Comparison of ENCODE assay signal across 9 mouse cellular contexts in the genomic region with DNA sequence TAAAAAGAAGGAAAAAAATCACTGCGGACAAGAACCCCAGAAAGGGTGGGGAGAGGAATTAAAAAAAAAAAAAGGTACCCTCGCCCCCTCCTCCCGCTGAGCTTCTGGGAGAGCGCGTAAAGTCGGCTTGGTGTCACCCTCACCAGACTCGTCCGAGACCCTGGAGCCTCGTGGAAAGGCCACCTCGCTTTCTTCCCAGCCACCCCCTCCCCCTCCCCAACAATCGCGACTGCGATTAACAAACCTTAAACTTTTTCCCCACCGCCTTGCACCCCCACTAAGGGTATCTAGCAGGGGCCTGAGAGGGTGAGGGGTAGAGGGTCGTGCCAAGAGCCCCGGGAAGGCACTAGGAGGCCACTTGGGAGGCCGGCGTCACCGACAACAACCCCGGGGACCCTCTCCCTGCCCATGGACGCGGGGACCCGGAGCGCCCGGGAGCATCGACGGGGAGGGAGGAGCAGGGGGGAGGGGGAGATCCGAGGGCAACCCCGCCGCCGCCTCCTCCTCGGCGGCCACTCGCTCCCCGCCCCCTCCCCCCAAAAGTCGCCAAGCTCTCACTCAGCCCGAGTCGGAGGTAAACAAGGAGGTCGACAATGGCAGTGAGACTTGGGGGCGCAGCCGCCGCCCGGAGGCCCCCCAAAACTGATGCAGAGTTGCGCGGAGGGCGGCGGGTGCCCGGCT. TPM values are rescaled to one million over a fixed set of nuclear protein-coding genes. Genes with fewer than 3 reads are reported as not detected.
A peak's percentile ranks its signal among the peaks of the same experiment; 100 is the strongest.
DNase-seq lines count a peak whose midpoint lies in the region; ATAC-seq lines count a peak whose summit lies in the region.
"Had no signal": no experiment of that assay in that cellular context is flagged by ENCODE, and none has a peak within 500 bp of the region (broad histone marks: within the 10 kb centered on the region; RNA-seq: fewer than 3 reads in every experiment).

No protein-coding gene starts in this region.

- H3K4me2 ChIP-seq in heart, embryonic 12.5 days = peak overlapping the region; percentile 86
- peak overlapping the region; percentile 84 for H3K4me2 ChIP-seq in limb, embryonic 12.5 days
- peak overlapping the region; percentile 69 for H3K4me2 ChIP-seq in neural tube, embryonic 14.5 days (ENCODE audit: low read depth, low read length)

- H3K27me3 ChIP-seq in heart, embryonic 12.5 days (replicated peaks) = no peaks in the 10 kb centered on the region
- peaks cover 12% of the 10 kb centered on the region for H3K27me3 ChIP-seq in limb, embryonic 12.5 days
- no peaks in the 10 kb centered on the region for H3K27me3 ChIP-seq in neural tube, embryonic 14.5 days (ENCODE audit: control insufficient read depth, insufficient read depth, low read length)

- peak overlapping the region; percentile 93 for H3K9ac ChIP-seq in heart, embryonic 12.5 days
- H3K9ac ChIP-seq in limb, embryonic 12.5 days (replicated peaks) = peak overlapping the region; percentile 86
- H3K9ac ChIP-seq in neural tube, embryonic 14.5 days (replicated peaks; ENCODE audit: low read depth, low read length) = peak overlapping the region; percentile 95

- DNase-seq in gastrocnemius, postnatal 10 days = peak; percentile 25
- DNase-seq in gastrocnemius, adult 8-10 months (ENCODE audit: low spot score in 2 of 2) = no peak
- peak; percentile 61 for DNase-seq in CD4-positive helper T cell, adult 2 months (ENCODE audit: low read depth, low spot score)
- DNase-seq in cerebellum, postnatal 10 days = peak; percentile 79 to 80
- DNase-seq in left cerebral cortex, adult 9 months (ENCODE audit: low spot score in 2 of 2) = no peak

- peak overlapping the region; percentile 91 for H3K4me3 ChIP-seq in heart, embryonic 12.5 days
- H3K4me3 ChIP-seq in limb, embryonic 12.5 days (replicated peaks) = peak overlapping the region; percentile 89
- H3K4me3 ChIP-seq in neural tube, embryonic 14.5 days (ENCODE audit: low read depth, low read length) = peak overlapping the region; percentile 92

- peak; percentile 71 for ATAC-seq in heart, embryonic 12.5 days (ENCODE audit: insufficient number of reproducible peaks, low FRiP score)
- ATAC-seq in limb, embryonic 12.5 days (ENCODE audit: insufficient number of reproducible peaks, insufficient read depth, low FRiP score, low TSS enrichment, low read depth) = peak; percentile 59
- ATAC-seq in neural tube, embryonic 14.5 days (ENCODE audit: low read depth) = peak; percentile 63

- H3K27ac ChIP-seq in heart, embryonic 12.5 days (ENCODE audit: poor library complexity, severe bottlenecking) = peak overlapping the region; percentile 89
- H3K27ac ChIP-seq in limb, embryonic 12.5 days = peak overlapping the region; percentile 75
- peak overlapping the region; percentile 97 for H3K27ac ChIP-seq in neural tube, embryonic 14.5 days (ENCODE audit: low read depth, low read length)

- H3K9me3 ChIP-seq in heart, embryonic 12.5 days (replicated peaks) = no peaks in the 10 kb centered on the region
- no peaks in the 10 kb centered on the region for H3K9me3 ChIP-seq in limb, embryonic 12.5 days
- H3K9me3 ChIP-seq in neural tube, embryonic 14.5 days (ENCODE audit: control insufficient read depth, low read length) = no peaks in the 10 kb centered on the region

- no peaks in the 10 kb centered on the region for H3K4me1 ChIP-seq in heart, embryonic 12.5 days (replicated peaks)
- H3K4me1 ChIP-seq in limb, embryonic 12.5 days (replicated peaks) = 0 out of 2 replicates have a peak, but pooled peaks cover 2% of the 10 kb centered on the region
- peaks cover 12% of the 10 kb centered on the region for H3K4me1 ChIP-seq in neural tube, embryonic 14.5 days (ENCODE audit: control insufficient read depth, insufficient read depth, low read length)

- under 1% methylated on average over 47 of the region's 48 CpGs for WGBS in heart, embryonic 12.5 days
- 1% methylated on average over 31 of the region's 48 CpGs for WGBS in limb, embryonic 12.5 days
- WGBS in neural tube, embryonic 14.5 days = under 1% methylated on average over 24 of the region's 48 CpGs

- H3K36me3 ChIP-seq in heart, embryonic 12.5 days = no peaks in the 10 kb centered on the region
- no peaks in the 10 kb centered on the region for H3K36me3 ChIP-seq in limb, embryonic 12.5 days
- no peaks in the 10 kb centered on the region for H3K36me3 ChIP-seq in neural tube, embryonic 14.5 days (ENCODE audit: control insufficient read depth, insufficient read depth, low read length)
- H3K36me3 ChIP-seq: G1E had no signal

RNA-seq across cellular contexts. Expression of a gene that starts 20.7 kb away (rescaled TPM):
- total RNA-seq in gastrocnemius, postnatal 10 days (2021) = 10 to 100 TPM; 82.9 to 84.3 TPM
- 100 to 1,000 TPM in 1 of 4 experiments, 10 to 100 TPM in 3; 69.8 to 101 (median 87.3) TPM for total RNA-seq in gastrocnemius, adult 8-10 months (2022)
- polyA plus RNA-seq in heart, embryonic 12.5 days (2016; fragmentation: Nextera tagmentation; extraction: Ambion mirVana) = 10.8 and 11.2 TPM in 2 replicates
- 18.2 and 19.5 TPM in 2 replicates for polyA plus RNA-seq in limb, embryonic 12.5 days (2016; fragmentation: Nextera tagmentation; extraction: Ambion mirVana)
- polyA plus RNA-seq in neural tube, embryonic 14.5 days (2014; fragmentation: Nextera tagmentation; extraction: Ambion mirVana) = 56.7 and 60.5 TPM in 2 replicates
- polyA plus RNA-seq: G1E had no signal

Comparison
In these comparisons a context has a peak if more than half of its experiments do, and no peak if none do; other contexts are left out.
1. DNase-seq: peak in gastrocnemius, postnatal 10 days (single experiment), CD4-positive helper T cell, adult 2 months (single experiment) and cerebellum, postnatal 10 days (2 of 2); none in gastrocnemius, adult 8-10 months (0 of 2) and left cerebral cortex, adult 9 months (0 of 2).
2. Peak in every context shown above with its lines, with median percentiles within 50 percentile points of each other: ATAC-seq, H3K27ac ChIP-seq, H3K4me2 ChIP-seq, H3K4me3 ChIP-seq and H3K9ac ChIP-seq.